Mouse (Mus musculus) ES-E14 (cell line): Measurements from ENCODE around the gene Gpr87. TPM values are rescaled to one million over a fixed set of nuclear protein-coding genes. Genes with fewer than 3 reads are reported as not detected.

ENCODE experiments used
- DNase-seq: peaks from one replicate; pipeline ENCODE4 v3.0.0-alpha.2; 2013; ENCODE audit warnings: low read depth, low spot score
- H3K27ac ChIP-seq: 2 replicates; pipeline ENCODE4 v1.5.1; 2012; ENCODE audit warnings: low read depth, mild to moderate bottlenecking, low read length, moderate library complexity, mixed read lengths; ENCODE audit not compliant: poor library complexity, insufficient read depth, severe bottlenecking
- H3K36me3 ChIP-seq: 2 replicates; pipeline ENCODE4 v1.6.1; 2012; ENCODE audit warnings: mild to moderate bottlenecking, low read length, moderate library complexity, mixed read lengths; ENCODE audit not compliant: control insufficient read depth, poor library complexity, insufficient read depth, severe bottlenecking
- H3K4me1 ChIP-seq, 2 experiments: fragments of 150-350 bp in 1 of 2; sonication (generic) in 1 of 2; 2 replicates each; pipeline ENCODE4 v1.6.1; 2012; ENCODE audit warnings: low read length in 2 of 2, mild to moderate bottlenecking in 1 of 2, mixed read lengths in 1 of 2; ENCODE audit not compliant: control insufficient read depth in 2 of 2, insufficient read depth in 2 of 2, poor library complexity in 1 of 2
- H3K4me3 ChIP-seq, 2 experiments: fragments of 150-350 bp in 1 of 2; sonication (generic) in 1 of 2; 2 replicates each; pipeline ENCODE4 v1.5.1; 2012; ENCODE audit warnings: low read length in 2 of 2, low read depth in 1 of 2, mild to moderate bottlenecking in 1 of 2, mixed read lengths in 1 of 2; ENCODE audit not compliant: insufficient read depth in 1 of 2, poor library complexity in 1 of 2, severe bottlenecking in 1 of 2
- H3K9ac ChIP-seq: 2 replicates; pipeline ENCODE4 v1.6.1; 2012; ENCODE audit warnings: low read depth, mild to moderate bottlenecking, low read length, mixed read lengths; ENCODE audit not compliant: poor library complexity, insufficient read depth, severe bottlenecking
- H3K9me3 ChIP-seq: fragments of 150-350 bp; sonication (generic); 2 replicates; pipeline ENCODE4 v1.6.1; 2012; ENCODE audit warnings: low read depth, mild to moderate bottlenecking, low read length; ENCODE audit not compliant: control insufficient read depth, insufficient read depth
- CHD2 ChIP-seq: IDR thresholded peaks from 2 replicates; pipeline ENCODE4 v1.6.1; 2014; ENCODE audit warnings: mild to moderate bottlenecking, low read depth, low read length, inconsistent platforms
- HCFC1 ChIP-seq: IDR thresholded peaks from 2 replicates; pipeline ENCODE4 v1.6.1; 2012; ENCODE audit warnings: low read length, inconsistent platforms, borderline replicate concordance; ENCODE audit not compliant: insufficient read depth
- MAFK ChIP-seq: IDR thresholded peaks from 2 replicates; pipeline ENCODE4 v1.6.1; 2014; ENCODE audit warnings: mild to moderate bottlenecking, low read depth, low read length, inconsistent platforms; ENCODE audit not compliant: insufficient read depth
- ZC3H11A ChIP-seq: IDR thresholded peaks from 2 replicates; pipeline ENCODE4 v1.6.1; 2012; ENCODE audit warnings: low read depth, mild to moderate bottlenecking, inconsistent platforms, low read length, borderline replicate concordance
- ZNF384 ChIP-seq: IDR thresholded peaks from 2 replicates; pipeline ENCODE4 v1.6.1; 2012; ENCODE audit warnings: low read depth, low read length, inconsistent platforms
- in situ Hi-C, 2 experiments: fragments of 600-800 bp; cut with MboI; formaldehyde crosslinking; loops; one replicate each; pipeline ENCODE4 v1.15.1; 2025; ENCODE audit warnings: low sequenced_read_pairs in 2 of 2, inconsistent platforms in 1 of 2; ENCODE audit not compliant: unreplicated experiment in 2 of 2
- total RNA-seq: library from RNA; depleted of rRNA; stranded (reverse); fragments of 300-350 nt; gene quantifications from 2 replicates; pipeline ENCODE4 v1.2.3, GENCODE M21; 2012

Gpr87 gene
- total RNA-seq, 1 experiment, result 0.18 TPM

DNA sequence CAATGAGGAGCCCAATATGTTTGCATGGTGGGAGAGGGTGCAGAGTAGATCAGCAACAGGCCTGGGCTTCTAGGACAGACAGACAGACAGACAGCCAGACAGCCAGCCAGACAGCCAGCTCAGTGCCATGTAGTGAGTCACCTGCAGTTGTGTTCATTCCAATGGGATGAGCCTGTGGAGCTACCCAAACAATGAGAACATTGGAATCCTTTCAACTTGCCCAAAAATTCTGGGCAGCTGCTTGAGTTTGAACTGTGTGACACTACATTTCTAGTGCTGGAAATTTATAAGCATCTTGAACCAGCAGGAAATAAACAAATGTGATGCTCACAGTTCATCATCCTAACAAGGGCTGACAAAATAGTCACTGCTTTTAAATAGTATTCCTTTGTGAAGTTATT lies 55.3 kb downstream of the Gpr87 start:
- no peaks in the 10 kb centered on the region for H3K36me3 ChIP-seq
- H3K9ac ChIP-seq, result no peak overlapping the region
- in situ Hi-C loops, result no loop called here
- no peak overlapping the region for H3K27ac ChIP-seq
- TF ChIP-seq MAFK (no peak), ZC3H11A (no peak), HCFC1 (no peak), ZNF384 (no peak), CHD2 (no peak)
- no peak overlapping the region for H3K4me3 ChIP-seq
- no peaks in the 10 kb centered on the region for H3K9me3 ChIP-seq
- no peaks in the 10 kb centered on the region for H3K4me1 ChIP-seq
- DNase-seq, result no peak

DNA sequence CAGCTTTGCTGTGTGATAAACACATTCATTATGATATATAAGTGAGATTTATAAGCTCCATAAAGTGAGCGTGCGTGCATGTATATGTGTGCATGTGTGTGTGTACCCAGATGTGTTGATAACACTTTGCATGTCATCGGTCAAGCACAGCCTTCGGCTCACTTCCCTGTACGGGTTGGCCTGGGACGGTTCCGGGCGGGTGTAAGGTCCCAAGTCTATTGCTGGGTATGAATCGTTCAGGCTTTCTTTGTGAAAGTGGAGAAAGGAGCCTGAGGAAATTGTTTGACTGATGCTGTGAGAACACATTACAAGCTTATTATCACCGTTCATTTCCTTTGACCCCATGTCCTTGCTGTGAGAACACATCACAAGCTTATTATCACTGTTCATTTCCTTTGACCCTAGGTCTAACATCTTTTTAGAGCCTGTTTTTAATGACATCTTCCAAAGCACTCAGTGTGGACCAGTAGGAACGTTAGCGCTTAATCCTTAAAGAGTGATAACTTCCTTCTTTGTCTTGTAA lies 55.9 kb downstream of the Gpr87 start:
- no peak for TF ChIP-seq MAFK
- Histone ChIP-seq H3K4me3 (no peak overlapping the region), H3K9me3 (no peaks in the 10 kb centered on the region), H3K4me1 (no peaks in the 10 kb centered on the region), H3K9ac (no peak overlapping the region), H3K36me3 (no peaks in the 10 kb centered on the region), H3K27ac (no peak overlapping the region)
- DNase-seq, result no peak
- in situ Hi-C loops, result no loop called here

DNA sequence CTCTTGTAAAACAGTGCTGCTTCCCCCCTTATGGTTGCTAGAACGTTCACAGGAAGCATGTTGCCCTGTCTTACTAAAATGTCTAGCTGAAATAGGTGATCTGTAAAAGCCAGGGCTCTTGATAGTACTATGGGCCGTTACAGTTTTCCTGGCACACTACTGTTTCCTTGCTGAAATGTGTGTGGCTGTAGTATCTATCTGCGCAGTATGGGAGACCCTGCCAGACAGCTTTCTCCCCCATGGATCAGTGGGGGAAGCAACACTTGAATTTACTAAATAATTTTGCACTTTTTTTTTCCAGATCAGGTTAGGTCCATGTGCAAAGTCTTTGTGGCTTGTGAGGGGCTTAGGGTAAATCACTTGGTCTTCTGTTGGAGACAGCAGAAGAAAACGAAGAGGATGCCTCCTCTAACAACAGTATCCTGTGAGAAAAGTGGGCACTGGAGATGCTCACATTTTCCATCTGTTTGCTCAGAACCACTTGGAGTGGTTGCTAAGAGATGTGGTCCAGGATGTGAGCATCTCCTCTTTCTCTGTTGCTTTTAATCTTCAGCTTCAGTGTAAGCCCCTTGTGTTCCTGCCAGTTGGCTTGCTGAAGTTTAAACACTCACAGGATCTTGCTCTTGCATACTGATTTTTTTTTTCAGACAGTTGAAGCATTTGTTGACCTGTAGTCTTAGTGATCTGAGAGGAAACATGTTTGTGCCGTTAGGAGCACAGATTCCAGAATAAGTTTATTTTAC lies 58.8 kb downstream of the Gpr87 start:
- Histone ChIP-seq H3K36me3 (no peaks in the 10 kb centered on the region), H3K4me1 (no peaks in the 10 kb centered on the region), H3K4me3 (no peak overlapping the region), H3K27ac (no peak overlapping the region), H3K9ac (no peak overlapping the region), H3K9me3 (no peaks in the 10 kb centered on the region)
- in situ Hi-C loops, result no loop called here
- TF ChIP-seq ZC3H11A (no peak), ZNF384 (no peak), MAFK (no peak), CHD2 (no peak), HCFC1 (no peak)
- no peak for DNase-seq

DNA sequence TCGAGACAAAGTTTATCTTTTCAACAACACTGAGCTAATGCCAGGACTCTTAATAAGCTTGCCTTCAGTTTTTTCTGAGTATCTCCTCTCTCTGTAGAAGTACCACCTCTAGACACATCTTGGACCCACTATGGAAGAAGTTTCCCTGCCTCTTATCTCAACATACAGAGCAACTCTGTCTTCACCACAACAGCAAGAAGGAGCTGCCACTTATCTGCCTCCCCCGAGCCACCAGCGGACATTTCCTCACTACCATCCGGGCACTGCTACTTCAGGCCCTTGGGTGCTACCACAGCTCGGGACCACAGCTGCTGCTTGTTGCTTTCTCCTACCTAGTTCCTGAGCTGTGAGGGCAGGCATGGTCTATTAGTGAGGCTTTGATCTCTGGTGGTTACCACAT lies 61.7 kb downstream of the Gpr87 start:
- Histone ChIP-seq H3K36me3 (no peaks in the 10 kb centered on the region), H3K4me1 (no peaks in the 10 kb centered on the region; a peak in 1 of 4 replicates), H3K9ac (no peak overlapping the region), H3K4me3 (no peak overlapping the region), H3K27ac (no peak overlapping the region), H3K9me3 (no peaks in the 10 kb centered on the region)
- no peak for DNase-seq
- no peak for TF ChIP-seq ZC3H11A
- no peak for TF ChIP-seq MAFK
- TF ChIP-seq ZNF384, result no peak
- no peak for TF ChIP-seq CHD2
- TF ChIP-seq HCFC1, result no peak
- in situ Hi-C loops, result no loop called here
